Mouse (Mus musculus) CD8-positive naive resting alpha-beta T cell, adult 57 days (primary cell): ENCODE measurements around the gene Pmvk. TPM values are rescaled to one million over a fixed set of nuclear protein-coding genes. Genes with fewer than 3 reads are reported as not detected.

ENCODE experiments used
- total RNA-seq: library from RNA; stranded (reverse); gene quantifications from one replicate; pipeline ENCODE4 v1.2.4, GENCODE M21; 2023

The Pmvk gene
- 13.5 TPM for total RNA-seq

DNA sequence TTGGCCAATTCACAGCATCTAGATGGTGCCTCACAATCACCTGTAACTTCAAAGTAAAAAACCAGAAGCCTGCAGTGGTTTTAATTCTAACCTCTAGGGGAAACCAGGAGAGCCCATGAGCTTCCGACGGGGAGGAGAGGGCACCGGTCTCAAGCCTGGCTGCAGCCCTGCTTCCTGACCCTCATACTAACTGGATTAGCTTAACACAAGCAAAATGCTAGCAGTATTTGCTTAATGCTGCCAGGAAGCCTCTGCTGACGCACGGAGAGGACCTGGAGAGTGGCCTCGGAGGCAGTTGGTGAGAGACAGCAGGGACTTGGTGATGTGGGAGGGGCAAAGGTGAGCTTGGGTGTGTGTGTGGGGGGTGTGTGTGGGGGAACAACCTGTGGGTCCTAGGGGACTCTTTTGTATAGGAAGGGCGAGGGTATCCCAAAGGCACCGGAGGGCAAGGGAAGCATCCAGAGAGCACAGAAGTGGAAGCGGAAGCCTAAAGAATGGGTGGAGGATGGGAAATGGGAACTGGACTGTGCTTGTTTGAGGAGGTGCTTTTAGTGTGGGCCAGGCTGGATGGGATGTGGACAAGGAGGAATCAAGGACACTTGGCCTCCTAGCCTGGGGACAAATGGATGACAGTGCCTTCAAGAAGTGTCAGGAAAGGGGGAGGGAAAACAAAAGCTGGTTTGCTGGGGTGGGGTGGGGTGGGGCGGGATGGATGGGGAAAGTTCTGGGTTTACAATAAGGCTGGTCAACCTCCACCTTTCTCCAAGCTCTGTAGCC, at the start of gene Pmvk:
Gene Pmvk, plus strand, starts transcription at position 141 of the 777 bp plus-strand sequence.

DNA sequence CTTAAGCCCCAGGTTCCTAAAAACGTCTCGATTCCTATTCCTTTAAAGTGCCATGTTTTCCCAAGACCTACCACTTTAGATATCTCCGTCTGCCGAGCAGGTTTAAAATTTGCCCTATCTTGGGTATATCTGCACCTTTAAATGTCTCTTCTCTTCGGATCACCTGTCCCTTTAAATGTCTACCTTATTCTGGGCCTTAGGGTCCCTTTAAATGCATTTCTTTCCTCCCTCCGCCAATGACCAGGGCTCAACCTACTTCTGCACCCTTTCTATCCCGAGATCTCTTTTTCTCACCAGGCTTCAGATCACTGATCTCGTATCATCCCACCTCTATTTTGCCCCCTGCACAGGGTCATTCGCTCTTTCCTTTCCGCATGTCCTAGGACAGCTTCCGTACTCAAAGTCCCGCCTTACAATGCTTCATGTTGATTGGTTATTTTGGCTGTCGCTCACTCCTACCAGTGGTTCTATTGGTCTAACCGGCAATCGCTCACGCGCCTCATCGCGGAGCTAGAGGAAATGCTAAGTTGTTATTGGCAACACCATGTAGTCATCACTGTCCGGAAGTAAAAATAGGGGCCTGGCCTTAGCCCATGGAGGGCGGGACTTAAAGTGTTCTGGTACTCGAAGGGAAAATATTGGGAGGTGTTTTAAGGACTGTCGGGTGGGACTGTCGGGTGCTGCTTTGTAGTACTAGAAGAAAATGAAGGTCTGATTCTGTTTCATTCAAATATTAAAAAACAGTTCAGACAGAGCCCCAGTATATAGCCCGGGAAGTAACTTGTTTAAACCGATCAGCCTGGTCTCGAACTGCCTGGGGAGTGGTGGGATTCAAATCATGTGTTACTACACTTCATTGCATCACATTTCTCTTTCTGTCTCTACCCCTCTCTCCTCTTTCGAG, 42.6 kb upstream of the Pmvk start, which contains the start of gene Flad1:
Gene Flad1, minus strand, starts transcription at position 381 of the 904 bp plus-strand sequence.

DNA sequence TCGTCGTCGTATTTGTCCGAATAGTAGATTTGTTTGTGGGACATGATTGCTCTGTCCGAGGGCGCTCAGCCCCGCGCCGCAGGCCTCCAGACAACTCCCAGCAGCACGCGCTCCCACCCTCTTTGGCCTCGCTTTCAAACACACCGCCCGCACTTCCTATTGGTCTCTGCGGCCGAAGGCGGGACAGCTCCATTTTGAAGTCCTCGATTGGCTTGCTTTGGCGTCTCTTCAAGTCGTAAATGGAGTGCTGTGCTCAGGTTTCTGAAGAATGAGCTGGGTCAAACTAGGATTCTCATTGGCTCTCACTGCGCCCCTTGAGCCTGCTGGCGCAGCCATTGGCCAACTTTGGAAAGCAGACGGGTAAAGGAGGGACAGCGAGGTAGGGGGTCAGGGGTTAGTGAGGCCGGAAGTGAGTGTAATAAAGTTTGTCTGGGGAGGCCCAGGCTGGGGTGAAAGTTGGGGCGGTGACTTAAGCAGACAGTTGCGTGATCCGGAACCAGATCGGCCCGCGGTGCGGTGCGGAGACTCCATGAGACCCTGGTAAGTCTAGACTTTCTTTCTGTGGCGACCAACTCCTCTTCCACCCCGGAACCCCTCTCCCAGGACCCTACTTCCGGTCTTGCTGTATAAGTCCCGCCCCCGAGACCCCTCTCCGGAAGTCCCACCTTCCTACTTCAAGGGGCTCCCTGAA, 36.0 kb upstream of the Pmvk start, which contains the start of the genes Cks1b and Shc1:
Gene Cks1b, minus strand, starts transcription at position 214 of the 691 bp plus-strand sequence.
Gene Shc1, plus strand, starts transcription at position 274 of the 691 bp plus-strand sequence.

DNA sequence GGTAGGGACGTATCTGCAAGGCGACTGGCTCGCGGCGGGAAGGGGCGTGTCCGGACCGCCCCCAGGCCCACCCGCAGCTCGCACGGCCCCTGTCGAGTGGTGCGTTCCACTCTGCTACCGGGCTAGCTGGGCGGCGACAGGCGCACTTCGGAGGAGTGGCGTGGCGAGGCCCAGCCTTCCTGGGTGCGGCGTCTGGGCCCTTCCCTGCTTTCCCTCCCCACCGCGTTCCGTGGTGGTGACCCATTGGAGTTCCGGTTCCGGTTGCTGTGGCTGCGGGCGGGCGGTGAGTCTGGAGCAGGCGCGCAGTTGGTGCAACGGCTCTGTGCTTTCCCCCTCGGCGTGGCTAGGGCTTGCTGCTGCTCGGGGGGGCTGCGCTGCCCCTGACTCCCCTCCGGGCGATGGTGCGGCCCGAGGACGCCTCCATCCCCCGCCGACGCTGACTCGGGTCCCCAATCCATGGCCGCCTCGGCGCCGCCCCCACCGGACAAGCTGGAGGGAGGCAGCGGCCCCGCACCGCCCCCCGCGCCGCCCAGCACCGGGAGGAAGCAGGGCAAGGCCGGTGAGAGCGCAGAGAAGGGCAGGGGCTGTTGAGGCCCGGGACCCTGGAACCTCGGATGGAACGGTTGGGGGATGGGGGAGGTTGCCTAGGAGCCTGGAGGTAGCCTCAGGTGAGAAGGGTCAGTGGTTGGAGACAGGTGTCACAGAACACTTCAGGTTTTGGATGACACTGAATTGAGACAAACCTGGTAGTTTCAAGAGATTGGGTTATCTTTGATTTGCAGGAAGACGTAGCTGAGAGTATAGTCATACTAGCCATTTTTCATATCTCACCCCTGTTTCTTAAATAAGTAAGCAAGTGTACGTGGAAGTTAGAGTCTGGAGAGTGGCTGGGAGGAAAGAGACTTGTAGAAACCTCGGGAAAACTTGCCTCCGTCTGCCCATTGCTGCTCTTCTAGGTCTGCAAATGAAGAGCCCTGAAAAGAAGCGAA, 23.9 kb upstream of the Pmvk start, which contains the start of gene Pygo2:
Gene Pygo2, plus strand, starts transcription at position 44 of the 989 bp plus-strand sequence.

DNA sequence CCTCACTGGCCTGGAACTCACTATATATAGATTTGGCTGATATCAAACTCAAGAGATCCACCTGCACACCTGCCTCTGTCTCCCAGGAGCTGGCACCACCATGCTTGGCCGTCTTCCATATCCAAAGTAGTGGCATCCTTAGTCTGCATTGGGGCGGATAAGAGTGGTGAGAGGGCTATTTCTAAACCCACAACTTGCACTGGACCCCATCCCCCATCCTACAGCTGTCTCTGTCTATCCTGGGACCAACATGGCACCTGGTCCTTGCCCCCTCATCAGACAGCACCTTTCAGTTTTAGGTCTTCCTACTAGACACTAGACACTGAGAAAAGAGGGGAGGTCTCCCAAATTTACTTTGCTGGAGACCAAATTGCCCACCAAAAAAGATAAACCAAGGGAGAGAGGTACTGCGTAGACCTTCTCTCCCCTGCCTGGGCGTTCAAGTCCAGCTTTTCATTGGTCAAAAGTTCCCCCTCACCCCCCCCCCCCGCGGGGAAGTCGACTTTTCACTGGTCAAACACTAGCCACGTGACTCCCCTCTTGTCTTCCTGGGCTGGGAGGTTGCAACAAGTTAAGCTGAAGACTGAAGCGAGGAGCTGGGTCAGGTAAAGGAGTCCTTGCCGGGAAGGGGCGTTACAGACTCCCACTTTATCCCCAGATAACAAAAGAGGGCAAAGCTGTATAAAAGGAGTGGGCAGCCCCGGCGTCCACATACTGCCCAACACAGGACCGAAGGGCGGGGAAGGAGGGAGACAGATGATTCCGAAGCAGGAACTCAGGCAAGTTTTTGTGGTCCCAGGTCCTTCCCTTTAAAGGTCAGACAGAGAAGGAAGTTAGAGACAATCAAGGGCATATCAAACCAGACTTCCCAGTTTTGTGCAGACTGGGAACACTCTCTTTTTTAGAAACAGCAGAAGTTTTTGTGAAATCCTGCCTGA, 17.9 kb upstream of the Pmvk start, which contains the start of gene Pbxip1:
Gene Pbxip1, plus strand, starts transcription at position 531 of the 938 bp plus-strand sequence.

Other genes with a start within 250 kb of the Pmvk start
- 6.5 TPM for gene Thbs3, start 239.4 kb upstream of the Pmvk start, total RNA-seq
- 193 TPM for gene Mtx1, start 227.5 kb upstream of the Pmvk start, total RNA-seq
- gene Muc1, start 225.5 kb upstream of the Pmvk start, total RNA-seq, result not detected
- 96.7 TPM for gene Krtcap2, start 208.6 kb upstream of the Pmvk start, total RNA-seq
- 1.5 TPM for gene Trim46, start 208.2 kb upstream of the Pmvk start, total RNA-seq
- gene Dpm3, start 195.2 kb upstream of the Pmvk start, total RNA-seq, result 72.2 TPM
- 126 TPM for gene Slc50a1, start 184.0 kb upstream of the Pmvk start, total RNA-seq
- not detected for gene Efna1, start 173.4 kb upstream of the Pmvk start, total RNA-seq
- gene Efna3, start 131.6 kb upstream of the Pmvk start, total RNA-seq, result not detected
- gene Efna4, start 116.5 kb upstream of the Pmvk start, total RNA-seq, result not detected
- 2.8 TPM for gene Adam15, start 104.5 kb upstream of the Pmvk start, total RNA-seq
- not detected for gene Dcst2, start 92.6 kb upstream of the Pmvk start, total RNA-seq
- not detected for gene Dcst1, start 89.3 kb upstream of the Pmvk start, total RNA-seq
- 6.8 TPM for gene Zbtb7b, start 59.8 kb upstream of the Pmvk start, total RNA-seq
- not detected for gene Lenep, start 51.7 kb upstream of the Pmvk start, total RNA-seq
- 29.3 TPM for gene Flad1, start 42.7 kb upstream of the Pmvk start, total RNA-seq
- 2.8 TPM for gene Cks1b, start 36.2 kb upstream of the Pmvk start, total RNA-seq
- 95.4 TPM for gene Shc1, start 36.1 kb upstream of the Pmvk start, total RNA-seq
- 48.9 TPM for gene Pygo2, start 24.3 kb upstream of the Pmvk start, total RNA-seq
- gene Pbxip1, start 17.8 kb upstream of the Pmvk start, total RNA-seq, result 98.2 TPM
- gene Kcnn3, start 65.6 kb downstream of the Pmvk start, total RNA-seq, result not detected